Mouse (Mus musculus) spleen, adult 2 months (tissue): ENCODE measurements at regions not wholly inside any gene's neighbourhood (a gene's known extent, or its start where the extent isn't known, plus 50 kb on each side); places are given as distances from the start of the nearest gene placed in this dataset.

ENCODE experiments used
- CTCF ChIP-seq: fragments of 200-500 bp; IDR thresholded peaks from 2 replicates; pipeline ENCODE4 v1.5.1; 2011; ENCODE audit warnings: mild to moderate bottlenecking, inconsistent platforms; ENCODE audit not compliant: insufficient read depth, insufficient read length, insufficient replicate concordance; ENCODE audit errors: extremely low read depth
- POLR2A ChIP-seq: fragments of 200-500 bp; IDR thresholded peaks from 2 replicates; pipeline ENCODE4 v1.6.1; 2011; ENCODE audit warnings: low read depth, low read length, inconsistent platforms

- no peak for TF ChIP-seq CTCF
- TF ChIP-seq POLR2A: no peak
These were observed 205.2 kb upstream of the Nlrp1b start for GRCm38 (mm10) chr11:71435745-71436144.
